In genomic region chr6:38144161-38144998, GRCm38 (mm10) we compare ENCODE assay signal across 10 mouse cellular contexts. TPM values are rescaled to one million over a fixed set of nuclear protein-coding genes. Genes with fewer than 3 reads are reported as not detected.
DNase-seq lines count a peak whose midpoint lies in the region; ATAC-seq lines count a peak whose summit lies in the region.
"Had no signal": no experiment of that assay in that cellular context is flagged by ENCODE, and none has a peak within 500 bp of the region (broad histone marks: within the 10 kb centered on the region; RNA-seq: fewer than 3 reads in every experiment).

No protein-coding gene starts in this region.

- no peaks in the 10 kb centered on the region for H3K36me3 ChIP-seq in heart, embryonic 11.5 days (ENCODE audit: control insufficient read depth, insufficient read depth, low read length)

- no peak overlapping the region for H3K27ac ChIP-seq in heart, embryonic 11.5 days (ENCODE audit: low read depth, low read length)

- no peak overlapping the region for H3K4me3 ChIP-seq in heart, embryonic 11.5 days (ENCODE audit: low read depth, low read length)

- DNase-seq in heart, adult 18-20 months: peak; percentile 80 to 89
- peak; percentile 61 for DNase-seq in gastrocnemius, postnatal 10 days
- peak; percentile 89 for DNase-seq in kidney, adult 9 months
- DNase-seq in lung, postnatal 25 days (ENCODE audit: low spot score): peak; percentile 75
- DNase-seq in cerebellum, adult 9-11 months: no peak
- DNase-seq in thymus, postnatal 10 days (ENCODE audit: low spot score in 2 of 2): no peak
- DNase-seq in frontal cortex, postnatal 10 days (ENCODE audit: low spot score in 2 of 2): no peak

- peaks cover 14% of the 10 kb centered on the region for H3K4me1 ChIP-seq in heart, embryonic 11.5 days (ENCODE audit: control insufficient read depth, insufficient read depth, low read length)

- no peak overlapping the region for H3K9ac ChIP-seq in heart, embryonic 11.5 days (ENCODE audit: low read depth, low read length)

- 60% methylated on average over 9 of the region's 9 CpGs for WGBS in heart, embryonic 11.5 days (ENCODE audit: insufficient replicate concordance)

- no peak overlapping the region for H3K4me2 ChIP-seq in heart, embryonic 11.5 days

- no peaks in the 10 kb centered on the region for H3K9me3 ChIP-seq in heart, embryonic 11.5 days (replicated peaks; ENCODE audit: control insufficient read depth, low read length)

- H3K27me3 ChIP-seq in heart, embryonic 11.5 days (ENCODE audit: control insufficient read depth, insufficient read depth, low read length): no peaks in the 10 kb centered on the region
- H3K27me3 ChIP-seq: CH12.LX had no signal

- ATAC-seq in heart, embryonic 11.5 days (replicated peaks; ENCODE audit: insufficient number of reproducible peaks, low FRiP score, low TSS enrichment): no peak

RNA-seq across cellular contexts. Expression of gene Atp6v0a4, which starts 20.0 kb away (rescaled TPM):
- 1 to 10 TPM in 1 of 2 experiments, under 1 TPM in 1; 0.72 to 1.4 TPM for total RNA-seq in heart, adult 18-20 months (2021)
- polyA plus RNA-seq in heart, embryonic 11.5 days (2014; fragmentation: Nextera tagmentation; extraction: Ambion mirVana): 0.34 TPM in 1 of 2 replicates, not detected in the other
- 1 to 10 TPM; 1.8 to 2.3 TPM for total RNA-seq in gastrocnemius, postnatal 10 days (2021)
- total RNA-seq: CH12.LX had no signal
- polyA plus RNA-seq: small intestine, adult 2 months had no signal

RNA-seq across cellular contexts. Expression of gene Tmem213, which starts 35.3 kb away (rescaled TPM):
- not detected for total RNA-seq in heart, adult 18-20 months (2021)
- not detected in 2 replicates for polyA plus RNA-seq in heart, embryonic 11.5 days (2014; fragmentation: Nextera tagmentation; extraction: Ambion mirVana)
- total RNA-seq in gastrocnemius, postnatal 10 days (2021): not detected
- total RNA-seq: CH12.LX had no signal
- polyA plus RNA-seq: small intestine, adult 2 months had no signal

Comparison
In these comparisons a context has a peak if more than half of its experiments do, and no peak if none do; other contexts are left out.
1. DNase-seq: peak in heart, adult 18-20 months (2 of 2), gastrocnemius, postnatal 10 days (single experiment), kidney, adult 9 months (single experiment) and lung, postnatal 25 days (single experiment); none in cerebellum, adult 9-11 months (single experiment), thymus, postnatal 10 days (0 of 2) and frontal cortex, postnatal 10 days (0 of 2).